Mouse (Mus musculus) c-Kit-positive CD71-negative TER-119-negative erythroid progenitor cells, embryonic 14.5 days (primary cell): Measurements from ENCODE around the gene Man2b1.
"Not testable (repeated sequence)": the region's sequence is repeated elsewhere in the genome, so short reads cannot be mapped to it uniquely, and the experiment has no call there.

Source experiments
- DNase-seq: peaks from one replicate; pipeline ENCODE4 v3.0.0-alpha.2; 2013; ENCODE audit warnings: low read depth

Man2b1 gene

DNA sequence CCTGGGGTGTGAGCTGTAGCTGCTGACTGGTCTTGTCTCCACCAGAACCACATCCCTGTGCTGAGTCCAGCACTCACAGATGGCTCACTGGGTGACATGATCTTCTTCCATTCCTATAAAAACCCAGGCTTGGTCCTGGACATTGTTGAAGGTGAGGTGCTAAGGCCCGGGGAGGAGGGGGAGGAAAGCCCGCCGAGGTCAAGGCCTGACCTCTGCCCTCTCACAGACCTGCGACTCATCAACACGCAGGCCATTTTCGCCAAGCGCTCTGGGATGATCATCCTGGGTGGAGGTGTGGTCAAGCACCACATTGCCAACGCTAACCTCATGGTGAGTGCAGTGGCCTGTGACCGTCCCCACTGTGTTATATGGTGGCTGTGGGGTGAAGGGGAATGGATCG lies 8.9 kb upstream of the Man2b1 start:
- no peak for DNase-seq

DNA sequence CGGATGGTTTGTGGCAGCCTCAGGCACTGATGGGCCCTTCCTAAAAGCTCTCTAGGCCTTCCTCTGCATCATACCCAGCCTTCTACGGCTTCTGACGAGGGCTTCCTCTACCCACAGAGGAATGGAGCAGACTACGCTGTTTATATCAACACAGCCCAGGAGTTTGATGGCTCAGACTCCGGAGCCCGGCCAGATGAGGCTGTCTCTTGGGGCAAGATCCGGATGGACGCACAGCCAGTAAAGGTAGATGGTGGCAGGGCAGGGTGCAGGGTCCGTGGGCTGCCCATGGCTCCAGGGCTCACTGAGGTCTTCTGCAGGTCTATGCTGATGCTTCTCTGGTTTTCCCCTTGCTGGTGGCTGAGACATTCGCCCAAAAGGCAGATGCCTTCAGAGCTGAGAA lies 8.5 kb upstream of the Man2b1 start:
- DNase-seq, result no peak

DNA sequence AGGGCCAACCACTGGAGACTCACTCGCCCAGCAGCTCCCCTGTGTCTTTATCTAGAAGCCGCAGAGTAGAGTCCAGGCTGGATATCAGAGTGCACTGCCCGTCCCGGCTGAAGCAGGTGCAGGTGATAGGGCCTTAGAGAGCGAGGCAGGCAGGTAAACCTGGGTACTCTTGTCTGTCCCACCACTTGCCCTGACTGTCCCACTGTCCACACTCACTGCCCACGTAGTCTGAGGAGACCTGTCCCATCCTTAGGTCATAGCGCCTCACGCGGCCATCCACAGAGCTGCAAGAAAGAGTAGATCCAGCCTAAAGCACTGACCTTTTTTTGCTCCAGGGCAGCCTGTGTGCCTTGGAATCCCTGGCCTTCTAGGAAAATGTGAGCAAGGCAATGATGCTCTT lies 7.1 kb upstream of the Man2b1 start:
- no peak for DNase-seq

DNA sequence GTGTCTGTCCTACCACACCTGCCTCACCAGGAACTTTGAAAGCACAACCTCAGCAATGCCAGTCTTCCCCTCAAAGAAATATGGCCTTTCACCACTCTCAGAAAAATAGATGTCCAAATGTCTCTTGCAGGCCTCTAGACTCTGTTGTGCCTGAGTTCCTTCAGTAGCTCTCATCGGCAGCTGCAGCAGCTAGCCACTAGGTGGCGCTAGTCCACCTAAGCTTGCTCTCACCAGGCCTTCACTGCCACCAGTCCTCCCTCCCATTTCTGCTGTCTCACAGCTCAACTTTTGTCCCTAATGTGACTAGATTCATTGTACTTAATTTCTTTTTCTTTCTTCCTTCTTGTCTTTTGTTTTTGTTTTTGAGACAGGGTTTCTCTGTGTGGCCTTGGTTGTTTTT lies 6.1 kb upstream of the Man2b1 start:
- DNase-seq, result peak; percentile 75

DNA sequence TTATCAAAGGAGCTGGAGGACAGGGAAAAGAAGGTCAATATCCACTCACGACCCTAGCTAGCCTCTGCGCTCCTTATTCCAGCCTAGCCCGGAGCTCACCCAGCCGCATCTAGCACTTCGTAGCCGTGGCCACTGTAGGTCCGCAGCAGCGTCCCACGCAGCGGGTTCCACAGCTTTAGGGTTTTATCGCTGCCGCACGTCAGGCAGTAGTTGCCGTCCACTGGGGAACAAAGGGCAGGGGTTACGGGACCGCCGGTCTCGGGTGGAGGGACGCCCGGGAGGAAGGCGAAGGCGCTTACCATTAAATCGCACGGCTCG lies 2.9 kb upstream of the Man2b1 start:
- no peak for DNase-seq

DNA sequence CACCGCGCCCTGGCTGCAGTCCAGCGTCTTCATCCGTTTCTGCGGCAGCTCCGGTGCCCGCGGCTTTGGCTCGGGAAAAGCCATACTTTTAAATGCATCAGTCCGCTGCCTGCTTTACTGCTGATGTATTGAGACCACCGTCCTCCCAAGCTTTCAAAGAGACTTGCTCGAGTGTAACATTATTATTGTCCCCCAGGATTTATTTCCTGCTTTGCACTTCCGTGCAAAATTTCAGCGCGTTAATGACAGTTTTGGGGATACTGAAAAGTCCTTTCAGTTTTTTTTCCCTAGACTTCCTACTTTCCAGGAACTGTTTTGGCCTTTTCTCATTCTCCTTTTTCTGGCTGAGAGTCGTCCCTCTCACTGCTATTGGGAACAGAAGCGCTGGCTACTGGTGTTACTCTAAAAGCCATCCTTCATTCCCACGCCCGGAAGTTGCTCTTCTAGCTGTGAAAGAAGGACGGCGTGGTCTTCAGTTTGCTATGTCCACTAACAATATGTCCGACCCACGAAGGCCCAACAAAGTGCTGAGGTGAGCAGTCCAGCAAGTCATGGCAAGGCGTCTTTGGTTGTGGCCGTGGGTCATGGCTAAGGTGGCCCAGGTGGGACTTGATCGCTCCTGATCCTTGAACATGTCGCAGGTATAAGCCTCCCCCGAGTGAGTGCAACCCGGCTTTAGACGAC lies 2.4 kb upstream of the Man2b1 start, which contains the start of gene Wdr83os:
Gene Wdr83os (plus strand): TSS at position 209 of the 684 bp plus-strand sequence.
- peak; percentile 68 for DNase-seq

DNA sequence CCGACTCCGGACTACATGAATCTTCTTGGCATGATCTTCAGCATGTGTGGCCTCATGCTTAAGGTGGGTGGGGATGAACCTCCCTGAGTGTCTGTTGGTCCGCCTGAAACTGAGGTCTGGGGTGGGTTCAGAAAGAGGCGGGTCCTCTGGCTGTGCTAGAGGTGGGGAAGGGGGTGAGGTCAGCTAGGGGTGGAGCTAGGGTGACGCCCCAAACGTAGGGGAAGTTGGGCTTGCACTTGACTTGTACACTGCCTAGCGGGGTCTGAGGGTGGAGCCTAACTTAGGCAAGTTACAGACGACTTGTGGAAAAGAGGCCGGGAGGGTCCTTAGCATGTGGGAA lies 1.9 kb upstream of the Man2b1 start, which contains the start of gene Wdr83:
Gene Wdr83 (minus strand): TSS at position 91 of the 340 bp plus-strand sequence.
- peak; percentile 82 for DNase-seq

DNA sequence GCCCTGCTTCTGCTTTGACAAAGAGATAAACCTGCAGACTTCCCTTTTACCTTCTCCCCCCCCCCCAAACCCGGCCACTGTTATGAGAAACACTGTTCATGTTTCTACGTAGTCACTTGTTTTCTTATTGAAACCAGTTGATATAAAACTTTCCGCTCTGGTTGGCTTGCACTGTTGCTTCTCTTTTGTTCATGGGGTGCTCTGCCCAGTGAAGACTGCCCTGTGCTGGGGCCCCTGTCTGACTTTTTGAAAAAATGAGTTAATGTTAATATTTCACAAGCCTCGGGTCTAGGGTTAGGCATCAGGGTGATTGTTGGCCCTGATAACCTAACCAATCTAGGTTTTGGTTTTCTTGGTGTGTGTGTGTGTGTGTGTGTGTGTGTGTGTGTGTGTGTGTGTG lies 901 bp upstream of the Man2b1 start:
- DNase-seq, result not testable (repeated sequence)

DNA sequence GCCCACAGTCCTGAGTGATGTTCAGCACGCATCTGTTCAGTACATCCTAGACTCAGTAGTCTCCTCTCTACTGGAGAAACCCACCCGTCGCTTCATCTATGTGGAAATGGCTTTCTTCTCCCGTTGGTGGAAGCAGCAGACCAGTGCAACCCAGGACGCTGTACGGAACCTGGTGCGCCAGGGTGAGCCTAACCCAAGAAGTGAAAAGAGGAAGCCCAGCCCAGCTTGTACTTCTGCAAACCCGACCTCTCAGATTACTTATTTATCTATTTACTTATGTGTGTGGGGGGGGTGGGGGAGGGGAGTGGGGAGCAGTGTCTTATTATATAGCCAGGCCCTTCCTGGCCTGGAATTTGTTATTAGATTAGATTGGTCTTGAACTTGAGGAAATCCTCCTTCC lies 1.6 kb downstream of the Man2b1 start:
- no peak for DNase-seq

DNA sequence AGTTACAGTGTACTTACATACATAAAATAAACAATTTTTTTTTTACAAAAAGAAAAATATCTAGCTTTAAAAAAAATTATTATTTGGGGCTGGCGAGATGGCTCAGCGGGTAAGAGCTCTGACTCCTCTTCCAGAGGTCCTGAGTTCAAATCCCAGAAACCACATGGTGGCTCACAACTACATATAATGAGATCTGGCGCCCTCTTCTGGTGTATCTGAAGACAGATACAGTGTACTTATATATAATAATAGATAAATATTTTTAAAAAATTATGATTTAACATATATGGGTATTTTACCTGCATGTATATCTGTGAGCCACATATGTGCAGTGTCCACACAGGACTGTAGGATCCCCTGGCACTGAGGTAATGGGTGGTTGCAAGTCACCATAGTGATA lies 3.2 kb downstream of the Man2b1 start:
- no peak for DNase-seq

DNA sequence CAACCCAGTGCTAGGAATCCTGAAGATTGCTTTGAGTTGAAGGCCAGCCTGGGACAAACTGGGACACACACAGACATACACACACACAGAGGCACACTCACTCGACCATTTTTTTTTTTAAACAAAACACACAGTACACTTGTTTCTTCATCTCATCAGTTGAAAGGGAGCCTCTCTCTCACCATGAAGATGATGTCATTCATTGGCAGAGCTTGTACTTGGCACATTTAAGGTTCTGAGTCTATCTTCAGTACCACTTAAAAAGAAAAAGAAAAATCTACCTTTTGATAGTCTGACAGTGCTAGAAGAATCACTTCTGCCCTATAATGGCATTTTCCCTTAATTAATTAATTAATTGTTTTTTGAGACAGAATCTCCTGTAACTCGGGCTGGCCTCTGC lies 5.7 kb downstream of the Man2b1 start:
- no peak for DNase-seq

DNA sequence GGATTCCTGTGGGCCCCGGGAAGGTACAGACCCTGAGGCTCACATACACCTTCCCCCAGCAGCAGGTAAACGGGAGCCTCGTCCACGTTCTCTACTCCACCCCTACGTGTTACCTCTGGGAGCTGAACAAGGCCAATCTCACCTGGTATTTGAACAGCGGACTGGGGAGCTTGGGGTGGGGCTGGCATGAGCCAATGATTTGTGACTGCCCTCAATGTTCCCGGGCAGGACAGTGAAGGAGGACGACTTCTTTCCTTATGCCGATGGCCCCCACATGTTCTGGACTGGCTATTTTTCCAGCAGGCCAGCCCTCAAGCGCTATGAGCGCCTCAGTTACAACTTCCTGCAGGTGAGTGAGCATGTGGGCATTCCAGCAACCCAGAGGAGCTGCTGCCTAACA lies 7.8 kb downstream of the Man2b1 start:
- no peak for DNase-seq

DNA sequence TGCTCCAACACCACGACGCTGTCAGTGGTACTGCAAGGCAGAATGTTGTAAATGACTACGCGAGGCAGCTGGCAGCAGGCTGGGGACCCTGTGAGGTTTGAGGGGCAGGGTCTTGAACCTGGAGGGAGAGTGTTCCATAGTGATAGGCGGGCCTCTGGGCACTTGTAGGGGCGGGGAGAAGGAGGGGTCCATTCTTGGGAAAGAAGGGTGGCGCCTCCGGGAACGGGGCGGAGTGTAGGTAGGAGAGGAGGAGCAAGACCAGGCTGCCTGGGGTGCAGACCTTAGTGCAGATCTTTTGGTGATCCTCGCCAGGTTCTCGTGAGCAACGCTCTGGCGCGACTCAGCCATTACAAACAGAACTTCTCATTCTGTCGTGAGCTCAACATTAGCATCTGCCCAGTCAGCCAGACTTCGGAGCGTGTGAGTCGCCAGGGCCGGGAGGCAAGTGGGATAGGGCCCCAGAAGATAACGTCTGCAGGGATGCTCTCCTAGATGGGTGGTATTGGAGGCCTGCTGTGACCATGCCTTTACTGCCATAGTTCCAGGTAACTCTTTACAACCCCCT lies 8.5 kb downstream of the Man2b1 start:
- no peak for DNase-seq

DNA sequence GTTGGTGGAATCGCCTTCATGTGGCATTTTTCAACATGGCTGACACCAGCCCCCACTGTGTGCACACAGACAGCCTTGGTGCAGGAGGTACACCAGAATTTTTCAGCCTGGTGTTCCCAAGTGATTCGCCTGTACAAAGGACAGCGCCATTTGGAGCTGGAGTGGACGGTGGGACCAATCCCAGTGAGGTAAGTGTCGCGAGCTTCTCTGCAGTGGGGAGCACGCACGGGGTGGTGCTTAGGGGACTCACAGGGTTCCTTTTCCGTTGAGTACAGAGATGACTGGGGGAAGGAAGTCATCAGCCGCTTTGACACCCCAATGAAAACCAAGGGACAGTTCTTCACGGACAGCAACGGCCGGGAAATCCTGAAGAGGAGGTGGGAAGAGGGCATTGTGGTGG lies 12.0 kb downstream of the Man2b1 start:
- DNase-seq, result no peak

DNA sequence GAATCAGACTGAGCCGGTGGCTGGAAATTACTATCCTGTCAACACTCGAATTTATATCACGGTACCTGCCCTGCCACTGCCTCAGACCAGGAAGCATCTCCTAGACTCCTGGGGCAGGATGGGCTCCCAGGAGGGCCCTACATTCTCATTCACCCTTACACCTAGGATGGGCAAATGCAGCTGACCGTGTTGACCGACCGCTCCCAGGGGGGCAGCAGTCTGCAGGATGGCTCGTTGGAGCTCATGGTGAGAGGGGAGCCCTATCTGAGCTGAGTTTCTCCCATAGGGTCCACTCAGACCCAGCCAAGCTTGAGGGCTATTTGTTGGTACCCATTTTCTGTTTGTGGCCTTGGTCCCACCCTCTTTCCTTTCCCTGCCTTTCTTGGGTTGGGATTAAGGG lies 12.5 kb downstream of the Man2b1 start:
- DNase-seq, result no peak

DNA sequence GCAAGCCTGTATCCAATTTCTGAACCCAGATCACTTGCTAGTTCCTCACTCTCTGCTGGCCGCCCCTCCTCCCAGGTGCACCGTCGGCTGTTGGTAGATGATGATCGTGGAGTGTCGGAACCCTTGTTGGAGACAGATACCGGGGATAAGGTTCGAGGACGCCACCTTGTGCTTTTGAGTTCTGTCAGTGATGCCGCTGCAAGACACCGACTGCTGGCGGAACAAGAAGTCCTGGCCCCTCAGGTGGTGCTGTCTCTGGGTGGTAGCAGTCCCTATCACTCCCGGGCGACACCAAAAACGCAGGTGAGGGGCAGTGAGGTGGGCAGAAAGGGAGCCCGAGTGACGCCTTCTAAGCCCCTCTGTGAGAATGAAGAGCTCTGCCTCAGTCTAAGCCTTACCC lies 13.1 kb downstream of the Man2b1 start:
- DNase-seq, result no peak

DNA sequence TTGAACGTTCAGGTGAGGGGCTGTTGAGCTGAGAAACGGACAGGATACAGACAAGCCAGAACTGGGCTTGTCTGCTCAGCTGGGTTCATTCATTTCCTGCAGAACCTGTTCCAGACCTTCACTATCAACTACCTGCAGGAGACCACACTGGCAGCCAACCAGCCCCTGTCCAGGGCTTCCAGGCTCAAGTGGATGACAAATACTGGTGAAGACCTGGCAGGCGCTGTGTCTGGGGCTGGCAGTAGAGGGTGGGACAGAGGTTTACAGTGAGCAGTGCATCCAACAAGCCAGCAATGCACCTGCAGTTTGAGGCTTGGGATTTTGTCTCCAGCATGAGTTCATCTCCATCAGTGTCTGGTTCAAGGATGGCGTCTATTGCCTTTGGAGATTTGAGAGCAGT lies 13.8 kb downstream of the Man2b1 start:
- DNase-seq, result no peak

DNA sequence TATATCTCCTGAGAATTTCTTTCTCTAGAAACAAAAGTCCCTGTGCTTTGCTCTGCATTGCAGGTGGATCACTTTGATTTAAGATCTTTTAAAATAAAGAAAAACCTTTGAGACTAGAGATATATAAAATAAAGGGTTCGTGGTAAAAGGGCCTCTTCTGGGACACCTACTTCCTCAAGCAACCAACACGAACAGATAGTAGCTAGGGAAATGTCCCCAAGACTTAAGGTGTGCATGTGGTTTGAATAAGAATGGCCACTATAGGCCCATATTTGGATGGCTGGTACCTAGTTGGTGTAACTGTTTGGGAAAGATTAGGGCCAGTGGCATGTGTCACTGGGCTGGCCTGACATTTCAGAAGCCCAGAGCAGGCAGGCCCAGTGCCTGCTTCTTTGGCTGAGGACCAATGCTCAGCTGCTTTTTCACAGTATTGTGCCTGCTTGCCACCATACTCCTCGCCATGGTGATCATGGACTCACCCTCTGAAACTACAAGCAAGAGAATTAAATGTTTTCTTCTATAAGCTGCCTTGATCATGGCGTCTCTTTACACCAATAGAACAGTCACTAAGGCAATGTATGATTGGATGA lies 17.1 kb downstream of the Man2b1 start:
- DNase-seq, result no peak

DNA sequence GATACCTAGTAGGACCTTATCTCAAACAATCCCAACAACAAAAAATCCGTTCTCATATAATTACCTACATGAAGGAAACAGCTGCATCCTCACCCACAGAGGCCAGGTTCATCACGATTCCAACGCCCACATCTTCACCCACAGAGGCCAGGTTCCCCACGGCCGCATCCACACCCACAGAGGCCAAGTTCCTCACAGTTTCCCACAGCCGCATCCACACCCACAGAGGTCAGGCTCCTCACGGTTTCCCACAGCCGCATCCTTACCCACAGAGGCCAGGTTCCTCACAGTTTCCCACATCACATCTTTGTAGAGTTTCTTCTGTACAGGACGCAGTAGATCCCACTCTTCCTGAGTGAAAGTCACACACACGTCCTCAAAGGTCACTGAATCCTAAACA lies 30.2 kb downstream of the Man2b1 start:
- DNase-seq, result no peak

DNA sequence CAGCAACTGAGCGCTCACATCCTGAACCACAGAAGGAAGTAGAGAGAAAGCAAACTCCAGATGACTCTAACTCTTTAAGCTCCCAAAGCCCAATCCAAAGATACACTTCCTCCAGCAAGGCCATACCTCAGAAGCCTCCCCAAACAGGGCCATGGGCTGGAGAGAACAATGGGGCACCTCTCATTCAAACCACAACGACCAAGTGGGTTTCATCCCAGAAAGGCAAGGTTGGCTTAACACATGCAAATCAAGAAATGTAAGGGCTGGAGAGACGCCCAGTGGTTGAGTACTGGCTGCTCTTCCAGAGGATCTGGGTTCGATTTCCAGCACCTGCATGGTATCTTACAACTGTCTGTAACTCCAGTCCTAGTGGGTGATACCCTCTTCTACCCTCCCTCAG lies 32.4 kb downstream of the Man2b1 start:
- no peak for DNase-seq

DNA sequence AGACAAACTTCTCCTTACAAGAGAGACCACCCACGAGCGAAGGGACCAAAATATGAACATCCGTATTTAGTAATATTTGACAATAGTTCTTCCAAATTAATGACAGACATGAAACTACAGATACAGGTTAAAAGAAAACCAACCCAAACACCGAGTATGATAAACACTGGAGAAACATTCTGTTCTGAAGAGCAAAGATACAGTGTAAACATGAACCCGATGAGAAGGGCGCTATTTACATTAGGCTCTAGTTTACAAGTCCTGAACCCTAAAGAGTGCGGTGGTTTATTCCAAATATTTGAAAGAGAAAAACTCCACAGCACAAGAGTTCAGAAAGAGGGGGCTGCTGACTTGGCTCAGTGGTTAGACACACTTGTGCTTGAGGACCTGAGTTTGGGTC lies 33.9 kb downstream of the Man2b1 start:
- no peak for DNase-seq

DNA sequence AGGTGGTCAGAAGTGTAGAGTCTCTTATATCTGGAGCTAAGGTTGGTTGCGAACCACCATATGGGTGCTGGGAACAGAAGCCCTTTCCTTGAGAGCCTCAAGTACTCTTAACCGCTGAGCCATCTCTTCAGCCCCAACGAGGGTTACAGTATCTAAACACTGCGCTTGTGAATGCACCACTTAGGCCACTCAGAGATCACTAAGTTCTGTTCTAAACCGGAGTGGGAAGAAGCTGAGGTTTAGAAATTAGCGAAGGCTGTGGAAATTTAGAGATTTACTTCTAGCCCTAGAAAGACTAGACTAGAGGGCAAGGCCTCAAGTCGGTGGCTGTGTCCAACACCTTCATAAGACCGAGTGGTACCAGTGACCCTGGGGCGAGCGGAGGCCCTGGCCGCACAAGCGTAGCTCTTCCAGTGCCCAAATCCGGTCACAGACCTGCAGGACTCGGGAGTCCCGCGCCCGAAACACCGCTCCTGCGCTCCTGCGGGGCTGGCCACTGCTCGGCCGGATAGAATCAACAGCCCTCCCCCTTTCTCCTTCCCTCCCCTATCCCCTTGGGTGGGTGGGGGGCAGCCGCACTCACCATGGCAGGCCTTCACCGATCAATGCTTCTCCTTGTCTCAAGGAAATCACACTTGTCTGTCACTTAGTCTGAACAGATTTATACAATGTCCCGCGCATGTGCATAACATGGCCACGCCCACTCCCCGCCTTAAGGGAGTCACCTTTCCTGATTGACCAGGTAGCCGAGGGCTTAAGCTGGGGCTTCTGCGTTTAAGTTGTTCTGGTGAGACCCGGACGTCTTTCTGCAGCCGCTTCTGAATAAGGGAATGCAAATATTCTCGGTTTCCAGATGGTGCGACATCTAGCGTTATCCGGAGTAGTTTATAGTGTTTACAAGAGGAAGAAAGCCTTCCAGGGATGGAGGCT lies 36.2 kb downstream of the Man2b1 start:
- peak; percentile 16 for DNase-seq

DNA sequence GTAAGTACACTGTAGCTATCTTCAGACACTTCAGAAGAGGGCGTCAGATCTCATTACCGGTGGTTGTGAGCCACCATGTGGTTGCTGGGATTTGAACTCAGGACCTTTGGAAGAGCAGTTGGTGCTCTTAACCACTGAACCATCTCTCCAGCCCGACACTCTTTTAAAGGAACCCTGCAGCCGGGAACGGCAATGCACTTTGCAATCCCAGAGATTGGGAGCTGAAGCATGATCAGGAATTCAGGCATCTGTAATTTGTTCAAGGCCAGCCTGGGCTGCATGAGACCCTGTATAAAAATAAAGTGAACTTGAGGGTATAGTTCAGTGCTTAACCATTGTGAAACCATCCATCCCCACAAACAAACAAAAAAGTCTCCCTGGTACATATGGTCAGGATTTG lies 37.2 kb downstream of the Man2b1 start:
- DNase-seq, result not testable (repeated sequence)
